Mouse (Mus musculus) kidney, adult 8-10 months (tissue): ENCODE data around the gene Efna4.
A peak's percentile ranks its signal among the peaks of the same experiment; 100 is the strongest.

Experiments
- DNase-seq, 2 experiments: peaks; one replicate each; pipeline ENCODE4 v3.0.0; 2022

The Efna4 gene

DNA sequence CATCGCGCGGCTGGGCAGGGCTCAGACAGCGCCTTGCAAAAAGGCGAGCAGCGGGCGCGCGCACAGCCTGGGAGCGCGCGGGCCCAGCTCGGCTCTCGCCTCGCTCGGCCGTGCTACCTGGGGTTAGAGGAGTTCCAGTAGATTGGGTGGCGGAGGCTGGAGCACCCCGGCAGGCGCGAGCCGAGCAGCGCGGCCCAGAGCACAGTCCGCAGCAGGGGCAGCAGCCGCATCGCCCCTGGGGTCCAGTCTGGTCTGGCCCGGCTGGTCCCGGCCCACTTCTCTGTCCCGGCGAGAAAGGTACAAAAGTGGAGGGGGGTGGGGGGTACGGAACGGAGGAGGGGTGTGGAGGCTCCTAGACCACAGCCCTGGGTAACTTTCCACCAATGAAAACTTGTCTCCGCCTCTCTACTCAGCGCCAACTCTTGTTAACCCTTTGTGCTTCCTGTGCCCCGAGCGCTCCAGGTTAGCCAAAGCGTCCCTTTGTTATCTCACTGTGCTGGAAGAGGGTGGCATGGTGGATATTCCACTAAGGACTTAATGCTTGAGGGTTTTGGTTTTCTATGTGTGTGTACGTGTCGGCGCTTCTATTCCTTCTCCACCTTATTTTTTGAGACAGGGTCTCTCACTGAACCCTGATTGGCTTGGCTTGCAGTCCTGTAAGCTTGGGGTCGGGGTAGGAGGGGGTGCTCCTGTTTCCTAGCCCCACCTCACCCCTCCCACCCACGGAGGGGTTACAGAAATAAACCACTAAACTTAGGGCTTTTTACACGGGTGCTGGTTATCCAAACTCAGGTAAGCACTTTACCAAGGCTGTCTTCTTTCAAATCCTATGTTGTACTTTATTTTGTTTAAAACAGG is at the start of gene Efna4:
Gene Efna4 (minus strand): TSS at position 308 of the 858 bp plus-strand sequence.
- DNase-seq: peak; percentile 51 to 59

DNA sequence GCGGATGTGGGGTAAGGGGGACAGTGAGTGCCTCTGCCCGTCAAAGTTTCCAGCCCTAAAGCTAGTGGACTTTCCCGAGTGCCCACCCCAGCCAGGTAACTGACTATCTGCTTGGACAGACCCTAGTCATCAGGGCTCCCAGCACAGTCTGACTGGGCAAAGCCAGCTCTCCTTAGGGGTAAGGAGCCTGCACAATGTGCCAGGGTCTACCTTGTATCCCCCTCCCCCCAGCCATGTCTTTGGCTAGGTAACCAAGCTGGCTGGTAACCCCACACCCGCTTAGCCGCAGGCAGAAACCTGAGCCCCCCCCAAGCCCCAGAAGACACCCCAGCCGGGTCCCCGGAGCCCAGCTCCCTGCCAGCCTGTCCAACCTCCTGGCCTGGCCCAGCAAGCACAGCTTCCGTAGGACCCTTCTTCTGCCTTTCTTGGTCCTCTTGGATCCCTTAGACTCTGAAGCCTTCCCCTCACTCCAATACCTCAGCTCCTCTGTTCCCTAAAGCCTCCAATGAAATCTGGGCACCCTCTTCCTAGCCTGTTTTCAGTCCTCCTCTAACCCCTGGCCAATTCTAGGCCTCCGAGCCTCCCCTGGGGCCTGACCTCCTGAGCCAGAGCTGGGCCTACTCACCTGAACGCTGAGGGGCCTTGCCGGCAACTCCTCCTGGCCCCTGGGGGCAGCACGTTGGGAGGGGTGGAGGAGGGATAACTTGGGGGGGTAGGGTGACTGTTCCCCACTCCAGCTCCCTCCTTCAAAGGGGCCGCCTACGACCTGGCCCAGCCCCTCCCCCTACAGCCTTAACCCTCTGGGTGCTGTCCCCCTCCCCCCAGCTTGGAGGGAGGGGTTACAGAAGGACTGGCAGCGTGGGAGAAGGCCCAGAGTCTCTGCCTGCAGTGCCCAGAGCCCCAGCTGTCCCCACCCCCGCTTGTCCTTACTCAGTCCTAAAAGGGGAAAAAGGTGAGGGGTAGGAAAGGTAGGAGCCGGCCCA is 48.9 kb upstream of the Efna4 start:
- DNase-seq: no peak

DNA sequence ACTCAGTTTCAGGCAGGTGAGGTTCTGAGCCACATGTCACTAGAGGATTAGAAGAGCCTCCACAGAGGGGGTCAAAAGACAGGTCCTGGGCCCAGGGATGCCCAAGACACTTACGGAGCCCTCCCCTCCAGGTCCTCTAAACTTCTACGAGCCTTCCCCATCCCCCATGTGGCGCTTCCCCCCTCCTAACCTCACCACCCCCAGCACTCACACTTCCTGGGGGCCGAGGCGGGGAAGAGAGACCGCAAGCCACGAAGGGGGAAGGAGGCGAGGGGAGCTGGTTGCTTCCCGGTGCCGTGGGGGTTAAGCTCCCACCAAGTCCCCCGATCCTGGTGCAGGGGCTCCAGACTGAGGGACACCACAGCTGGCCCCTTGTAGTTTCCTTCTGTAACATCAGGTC is 47.6 kb upstream of the Efna4 start:
- no peak for DNase-seq

DNA sequence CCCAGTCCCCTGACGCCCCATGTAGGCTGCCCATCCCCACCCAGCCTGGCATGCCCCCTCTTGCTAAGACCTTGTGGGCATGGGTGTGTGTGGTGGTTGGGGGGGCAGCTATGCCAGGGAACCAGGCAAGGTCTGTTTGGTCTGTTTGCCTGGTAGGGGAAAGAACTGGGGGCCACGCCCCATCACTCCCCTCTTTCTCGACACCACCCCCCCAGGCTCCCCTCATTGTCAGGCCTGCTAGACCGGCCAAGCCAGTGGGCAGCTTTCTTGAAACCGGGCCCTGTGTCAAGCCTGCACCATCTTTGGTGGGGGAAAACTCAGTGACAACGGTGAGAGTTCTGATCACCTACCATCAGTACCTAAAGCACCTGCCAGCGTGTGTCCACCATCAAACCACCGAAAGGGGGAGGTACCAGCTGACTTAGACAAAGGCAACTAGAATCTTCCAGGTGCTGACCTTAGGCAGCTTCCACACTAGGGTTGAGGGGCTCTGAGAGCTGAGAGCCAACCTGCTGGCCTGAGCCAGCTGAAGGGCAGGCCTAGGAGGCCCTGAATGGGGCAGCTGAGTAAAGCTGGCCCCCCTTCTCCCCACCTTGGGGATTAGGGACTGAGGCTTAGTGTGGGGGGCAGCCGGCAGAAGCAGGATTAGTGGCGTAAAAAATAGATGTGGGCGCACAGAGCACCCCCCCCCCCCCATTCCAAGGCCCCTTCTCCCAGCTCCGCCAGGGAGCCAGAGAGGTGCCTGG is 46.7 kb upstream of the Efna4 start:
- no peak for DNase-seq

DNA sequence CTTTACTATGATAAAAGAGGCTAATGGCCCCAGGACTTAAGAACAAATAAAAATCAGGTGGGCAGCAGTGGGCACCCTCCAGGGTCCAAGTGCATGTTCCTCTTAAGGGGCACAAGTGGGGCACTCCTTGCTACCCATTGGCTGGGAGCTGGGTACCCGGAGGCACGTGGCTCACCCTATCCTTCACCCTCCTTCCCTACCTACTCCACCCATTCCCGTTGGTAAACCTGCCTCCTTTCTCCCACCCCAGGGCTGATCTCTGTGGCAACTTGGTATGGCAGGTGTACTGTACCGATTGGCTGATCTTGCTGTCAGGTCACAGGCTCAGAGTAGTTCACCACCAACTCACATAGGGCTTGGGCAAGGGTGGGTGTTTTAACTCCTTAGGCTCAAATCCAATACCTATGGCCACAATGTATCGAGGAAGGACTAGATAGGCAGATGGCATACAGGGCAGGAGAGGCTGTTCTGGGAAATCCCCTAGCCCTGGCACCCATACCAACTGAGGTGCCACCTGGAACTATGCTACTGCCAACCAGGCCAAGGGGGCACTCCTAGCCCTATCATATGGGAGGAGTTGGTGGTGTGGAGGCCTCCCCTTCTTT is 45.9 kb upstream of the Efna4 start:
- DNase-seq: no peak

DNA sequence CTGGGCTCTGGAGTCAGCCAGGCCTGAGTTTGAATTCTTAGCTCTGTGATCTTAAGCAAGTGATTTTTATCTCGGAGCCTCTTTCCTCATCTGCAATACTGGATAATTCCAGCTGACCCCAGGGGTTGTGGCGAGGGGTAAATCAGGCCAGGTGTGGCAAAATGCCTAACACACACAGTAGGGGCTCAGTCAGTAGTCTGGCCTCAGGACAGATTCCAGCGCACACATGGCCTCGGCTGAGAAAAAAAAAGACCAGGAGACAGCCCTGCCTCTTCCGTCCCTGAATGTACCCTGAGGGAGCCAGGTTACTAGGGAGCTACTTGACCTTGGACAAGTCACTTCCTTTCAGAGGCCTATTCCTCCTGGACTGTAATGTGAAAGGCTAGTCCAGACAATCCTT is 45.1 kb upstream of the Efna4 start:
- no peak for DNase-seq

DNA sequence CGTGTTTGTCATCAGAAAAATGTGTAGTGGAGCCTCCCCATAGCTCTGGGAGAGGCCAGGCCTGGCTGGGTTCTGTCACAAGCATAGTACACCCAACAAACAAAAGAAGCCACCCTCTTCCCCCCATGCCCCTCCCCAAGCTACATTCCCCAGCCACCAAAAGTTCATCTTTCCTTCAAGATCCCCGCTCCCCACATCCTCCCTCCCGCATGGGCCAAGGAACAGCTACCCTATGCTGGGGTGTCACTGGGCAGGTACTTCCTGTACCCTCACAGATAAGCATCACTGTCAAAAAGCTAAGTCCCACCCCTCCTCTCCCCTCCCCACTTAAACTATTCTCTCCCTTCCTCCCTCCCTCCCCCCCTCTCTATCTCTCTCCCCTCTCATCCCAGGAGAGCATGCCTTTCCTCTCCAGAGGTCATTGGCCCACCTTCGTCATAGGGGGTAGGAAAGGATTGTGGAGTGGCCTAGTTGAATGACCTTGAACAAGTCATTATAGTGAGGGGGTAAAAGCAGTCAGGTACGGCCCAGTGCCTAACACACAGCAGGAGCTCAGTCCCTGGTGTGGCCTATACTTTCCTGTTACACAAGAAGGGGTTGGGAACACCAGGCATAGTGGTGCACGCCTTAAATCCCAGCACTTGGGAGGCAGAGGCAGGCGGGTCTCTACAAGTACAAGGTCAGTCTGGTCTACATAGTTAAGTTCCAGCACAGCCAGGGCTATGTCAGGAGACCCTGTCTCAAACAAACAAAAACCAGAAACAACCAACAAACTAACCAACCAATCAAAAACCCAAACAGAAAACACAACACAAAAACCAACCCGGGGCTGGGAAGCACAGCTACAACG is 44.4 kb upstream of the Efna4 start:
- DNase-seq: no peak

DNA sequence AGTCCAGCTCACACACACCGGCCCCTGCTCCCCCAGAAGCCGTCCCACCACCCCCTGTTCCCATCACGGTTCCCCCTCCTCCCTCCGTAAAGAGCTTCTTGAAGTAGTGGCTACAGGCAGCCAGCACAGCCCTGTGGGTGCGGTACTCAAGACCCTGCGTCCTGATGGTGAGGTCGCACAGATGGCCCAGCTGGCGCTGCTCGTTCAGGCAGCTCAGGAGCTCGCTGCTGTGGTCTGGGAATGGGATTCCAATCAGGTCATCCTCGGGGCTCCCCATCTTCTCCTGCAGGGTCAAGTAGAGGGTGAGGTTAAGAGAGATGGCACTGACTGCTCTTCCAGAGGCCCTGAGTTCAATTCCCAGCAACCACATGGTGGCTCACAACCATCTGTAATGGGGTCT is 43.4 kb upstream of the Efna4 start:
- no peak for DNase-seq

DNA sequence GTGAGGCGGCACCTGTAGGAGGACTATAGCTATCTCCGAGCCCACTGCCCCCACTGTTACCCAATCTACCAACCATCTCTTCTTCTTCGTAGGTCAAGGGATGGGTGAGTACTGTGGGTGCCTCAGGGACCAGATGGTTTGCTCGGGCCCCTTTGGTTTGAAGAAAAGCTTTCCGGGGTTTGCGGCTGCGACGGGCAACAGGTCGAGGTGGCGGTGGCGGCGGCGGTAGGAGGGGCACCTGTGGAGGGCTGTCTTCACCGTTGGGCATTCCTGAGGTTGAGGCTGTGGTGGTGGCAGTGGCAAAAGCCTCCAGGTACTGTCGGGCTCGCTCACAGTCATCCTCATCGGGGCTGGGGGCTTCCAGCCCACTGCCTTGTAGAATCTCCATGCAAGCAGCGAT is 42.9 kb upstream of the Efna4 start:
- DNase-seq: no peak

DNA sequence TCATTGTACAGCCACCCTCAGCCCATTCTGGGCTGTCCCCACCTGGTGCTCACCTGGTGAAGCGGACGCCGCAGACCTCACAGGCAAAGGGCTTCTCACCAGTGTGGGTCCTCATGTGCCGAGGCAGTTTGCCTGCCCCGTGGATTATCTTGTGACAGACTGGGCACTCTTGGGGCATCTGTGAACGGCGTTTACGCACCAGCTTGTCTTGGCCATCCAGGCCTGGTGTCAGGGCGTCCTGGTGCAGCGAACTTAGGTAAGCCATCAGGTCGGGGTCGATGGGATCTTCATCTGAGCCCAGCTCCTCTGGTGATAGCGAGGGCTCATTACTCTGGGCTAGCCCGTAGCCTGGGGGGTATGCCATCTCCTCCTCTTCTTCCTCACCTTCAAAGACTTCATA is 42.5 kb upstream of the Efna4 start:
- DNase-seq: no peak

DNA sequence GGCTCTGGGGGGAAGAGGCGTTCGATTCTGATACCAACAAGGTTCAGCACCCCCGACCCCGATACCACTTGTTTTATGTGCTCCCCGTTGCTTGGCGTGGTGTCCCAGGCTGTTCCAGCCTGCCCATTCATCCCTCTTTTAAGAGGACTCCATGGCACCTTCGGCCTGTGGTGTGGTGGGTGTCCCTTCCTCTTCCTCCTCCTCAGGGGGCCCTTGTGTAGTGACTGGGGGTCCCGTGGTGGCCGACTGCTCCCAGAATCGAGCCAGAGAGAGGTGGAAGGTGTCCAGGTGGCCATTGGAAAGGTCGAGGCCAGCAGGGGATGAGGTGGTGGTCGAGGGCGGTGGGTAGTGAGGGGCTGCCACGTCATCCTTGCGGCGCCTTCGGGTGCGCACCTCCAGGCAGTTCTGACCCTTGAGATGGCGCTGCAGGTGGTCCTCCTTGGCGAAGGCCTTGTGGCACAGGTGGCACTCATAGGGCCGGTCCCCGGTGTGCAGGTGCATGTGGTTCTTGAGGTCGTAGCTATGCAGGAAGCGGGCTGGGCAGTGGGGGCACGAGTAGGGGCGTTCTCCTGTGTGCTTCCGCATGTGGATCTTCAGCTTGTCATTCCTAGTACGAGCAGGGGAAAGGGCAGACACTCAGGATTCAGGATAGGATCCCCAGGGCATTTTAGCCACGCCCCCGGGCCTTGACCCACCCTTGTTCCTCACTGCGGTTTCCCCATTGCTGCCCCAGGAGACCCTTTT is 41.7 kb upstream of the Efna4 start:
- no peak for DNase-seq

DNA sequence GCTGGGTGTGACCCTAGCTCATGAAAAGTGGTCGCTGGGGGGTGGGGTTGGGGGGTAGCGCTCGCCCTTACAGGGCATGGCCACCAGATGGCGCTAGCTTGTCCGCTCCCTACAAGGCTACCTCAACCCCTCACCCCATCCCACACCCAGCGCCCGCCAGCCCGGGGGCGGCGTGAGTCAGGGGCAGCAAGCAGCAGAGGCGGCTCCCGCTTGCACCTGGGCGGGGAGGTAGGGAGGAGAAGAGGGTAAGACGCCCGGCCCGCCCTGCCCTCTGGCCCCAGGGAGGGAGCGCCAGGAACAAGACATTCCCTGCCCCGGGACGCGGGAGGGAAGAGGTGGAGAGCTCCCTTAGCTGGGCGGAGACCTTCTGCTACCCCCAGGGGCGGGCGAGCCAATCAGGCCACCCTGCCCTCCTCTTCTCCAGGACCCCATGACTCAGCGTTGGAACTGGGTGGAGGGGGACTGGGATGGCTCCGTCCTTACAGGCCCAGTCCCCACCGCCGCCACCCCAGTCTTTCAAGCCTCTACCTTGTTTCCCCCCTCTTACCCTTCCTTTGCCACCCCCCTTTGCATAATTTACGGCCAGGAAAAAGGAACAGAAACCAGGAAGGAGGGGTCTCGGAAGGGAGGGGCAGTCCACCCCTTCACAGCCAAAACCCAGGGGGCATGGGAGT is 40.7 kb upstream of the Efna4 start:
- peak in 1 of 2 experiments; percentile 69 for DNase-seq

DNA sequence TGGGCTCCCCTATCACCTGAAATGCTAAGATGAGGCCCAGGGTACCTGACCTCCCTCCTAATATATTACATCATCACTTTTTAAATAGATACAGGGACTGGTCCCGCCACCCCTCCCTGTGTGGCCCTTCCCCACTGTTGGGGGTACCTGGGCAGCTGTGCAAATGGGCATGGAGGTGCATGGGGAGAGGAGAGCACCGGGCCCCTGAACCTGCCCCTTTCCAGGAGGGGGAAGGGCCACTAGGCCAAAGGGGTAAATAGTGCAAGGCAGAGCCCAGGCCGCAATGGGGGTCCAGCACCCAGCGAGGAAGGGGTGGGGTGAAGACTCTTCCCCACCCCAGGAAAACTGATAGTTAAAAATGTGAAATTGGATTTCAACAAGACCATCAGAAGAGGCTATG is 40.0 kb upstream of the Efna4 start:
- DNase-seq: no peak

DNA sequence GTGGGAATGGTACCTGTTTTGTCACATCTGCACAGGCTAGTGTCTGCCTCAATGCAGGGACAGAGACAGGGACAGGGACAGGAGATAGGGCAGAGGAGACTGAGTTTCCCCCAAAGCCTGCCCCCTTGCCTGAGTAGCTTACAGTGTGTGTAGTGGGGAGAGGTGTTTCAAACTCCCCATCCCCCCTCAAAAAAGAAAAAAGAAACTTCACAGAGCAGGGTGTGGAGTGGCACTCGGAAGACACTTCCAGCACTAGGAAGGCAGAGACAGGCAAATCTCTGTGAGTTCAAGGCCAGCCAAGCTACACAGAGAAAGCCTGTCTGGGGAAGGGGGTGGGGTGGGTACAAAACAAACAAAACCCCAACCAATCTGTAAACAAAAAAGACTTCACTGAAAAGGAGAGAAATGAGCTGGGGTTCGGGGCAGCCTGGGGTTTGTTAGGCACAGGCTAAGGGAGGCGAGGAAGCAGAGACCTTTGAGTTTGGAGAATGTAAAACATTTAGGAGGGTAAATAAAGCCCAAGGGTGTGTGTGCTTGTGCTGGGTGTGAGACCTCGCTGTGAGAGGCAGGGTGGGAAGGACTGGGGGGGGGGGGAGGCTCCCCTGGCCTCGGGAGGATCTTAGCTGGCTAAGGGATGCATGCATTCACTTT is 35.9 kb upstream of the Efna4 start:
- DNase-seq: no peak

DNA sequence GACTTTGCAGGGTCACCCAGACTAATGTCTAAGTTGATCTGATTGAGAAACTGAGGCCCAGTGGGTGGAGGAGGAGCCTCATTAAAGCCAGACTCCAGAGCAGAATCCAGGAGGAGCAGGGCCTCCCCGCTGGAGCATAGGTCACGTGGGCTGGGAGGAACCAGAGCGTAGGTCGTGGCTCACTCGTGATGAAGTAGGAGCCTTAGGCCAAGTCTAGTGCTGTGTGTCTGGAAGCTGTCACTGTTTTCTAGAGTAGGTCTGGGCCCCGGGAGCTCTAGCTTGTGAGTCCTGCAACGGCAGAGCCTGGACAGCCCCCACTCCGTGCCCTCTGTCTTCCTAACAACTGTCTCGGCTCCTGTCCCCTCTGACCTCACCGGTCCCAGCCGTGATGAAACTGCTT is 29.5 kb upstream of the Efna4 start:
- DNase-seq: no peak

DNA sequence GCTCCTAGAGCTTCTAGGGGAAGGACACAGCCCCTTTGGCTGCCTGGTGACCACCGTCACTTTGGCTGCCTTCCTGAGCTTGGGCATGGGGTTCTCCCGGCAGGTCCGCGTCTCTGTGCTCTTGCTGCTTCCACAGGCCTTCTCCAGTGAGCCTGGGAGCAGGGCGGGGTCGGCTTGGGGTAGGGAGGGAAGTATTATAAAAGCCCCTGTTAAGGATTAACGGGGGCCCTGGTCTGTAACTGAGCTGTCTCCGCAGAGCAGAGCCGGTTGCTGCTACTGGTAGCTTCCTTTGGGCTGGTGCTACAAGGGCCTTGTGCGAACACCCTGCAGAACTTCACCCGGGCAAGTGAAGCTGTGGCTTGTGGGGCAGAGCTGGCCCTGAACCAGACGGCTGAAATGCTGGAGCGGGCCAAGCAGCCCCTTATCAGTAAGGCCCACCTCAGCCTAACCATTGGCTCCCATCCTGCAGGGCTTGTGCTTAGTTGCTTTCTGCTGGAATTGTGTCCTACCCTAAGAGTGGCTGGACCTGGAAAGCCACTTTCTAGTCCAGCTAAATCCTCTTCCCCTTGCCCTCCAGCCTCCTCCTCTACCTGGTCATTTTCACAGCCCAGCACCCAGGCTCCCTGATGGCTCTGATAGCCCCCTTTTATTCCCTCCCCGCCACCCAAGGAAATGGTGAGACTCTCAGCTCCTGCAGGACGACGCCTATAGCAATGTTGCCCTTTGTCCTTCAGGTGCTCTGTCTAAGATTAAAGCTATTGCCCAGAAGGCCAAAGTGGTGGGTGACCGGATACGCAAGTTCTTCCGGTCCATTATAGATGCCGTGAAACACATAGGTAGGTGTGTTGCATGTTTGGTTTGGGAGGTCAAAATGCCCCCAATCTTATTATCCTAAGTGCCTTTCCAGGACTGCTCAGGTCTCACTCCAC is 27.9 kb upstream of the Efna4 start:
- no peak for DNase-seq

DNA sequence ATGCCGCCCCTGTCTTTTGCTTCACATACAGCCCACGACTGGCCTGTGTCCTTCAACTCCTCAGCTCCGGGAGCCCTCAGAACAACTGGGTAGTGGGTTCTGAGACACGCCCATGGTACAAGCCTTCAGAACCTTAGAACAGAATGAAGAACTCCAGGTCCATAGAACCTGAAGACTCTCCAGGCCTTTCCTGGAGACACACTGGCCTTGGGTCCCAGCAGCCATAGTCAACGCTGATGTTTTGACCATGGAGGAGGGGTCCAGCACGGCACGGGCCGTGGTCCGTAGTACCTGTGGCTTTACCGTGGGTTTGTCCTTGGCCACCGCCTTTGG is 27.3 kb upstream of the Efna4 start, which contains the start of gene Dcst1:
Gene Dcst1 (minus strand): TSS at position 101 of the 333 bp plus-strand sequence.
- DNase-seq: no peak

DNA sequence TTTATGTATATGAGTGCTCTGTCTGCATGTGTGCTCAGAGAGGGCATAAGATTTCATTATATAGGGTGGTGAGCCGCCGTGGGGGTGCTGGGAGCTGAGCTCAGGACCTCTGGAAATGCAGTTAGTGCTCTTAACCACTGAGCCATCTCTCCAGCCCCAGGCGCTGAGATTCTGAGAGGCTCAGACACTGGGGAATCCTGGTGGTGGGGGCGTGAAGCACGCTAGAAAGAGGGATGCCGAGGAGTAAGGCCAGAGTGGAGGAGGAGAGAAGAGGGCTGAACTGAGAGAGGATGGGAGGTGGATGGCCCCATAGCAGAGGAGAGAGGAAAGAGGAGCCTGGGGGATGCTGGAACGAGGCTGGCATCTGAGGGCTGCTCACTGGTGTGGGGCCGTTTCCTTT is 26.8 kb upstream of the Efna4 start:
- DNase-seq: no peak

DNA sequence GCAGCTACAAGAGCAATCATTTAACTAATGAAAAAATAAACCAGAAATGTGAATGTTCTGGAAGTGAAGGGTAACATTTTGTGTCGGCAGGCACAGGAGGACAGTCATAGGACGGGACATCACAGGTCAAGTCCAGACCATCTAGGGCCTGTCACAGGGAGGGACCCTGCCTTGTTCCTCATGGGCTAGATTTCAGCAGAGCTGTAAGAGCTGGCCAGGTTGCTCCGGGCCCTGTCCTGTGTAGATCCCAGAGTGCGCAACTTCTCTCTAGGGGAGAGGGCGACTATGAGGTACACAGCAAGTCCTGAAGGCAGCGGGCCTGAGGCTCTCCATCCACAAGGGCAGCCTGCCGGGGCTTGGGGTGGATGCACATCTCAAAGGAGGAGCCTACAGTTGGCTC is 23.8 kb upstream of the Efna4 start, which contains the start of gene Dcst2:
Gene Dcst2 (plus strand): TSS at position 301 of the 400 bp plus-strand sequence.
- no peak for DNase-seq
